Mouse (Mus musculus): ENCODE measurements around the gene Chchd5.

DNA sequence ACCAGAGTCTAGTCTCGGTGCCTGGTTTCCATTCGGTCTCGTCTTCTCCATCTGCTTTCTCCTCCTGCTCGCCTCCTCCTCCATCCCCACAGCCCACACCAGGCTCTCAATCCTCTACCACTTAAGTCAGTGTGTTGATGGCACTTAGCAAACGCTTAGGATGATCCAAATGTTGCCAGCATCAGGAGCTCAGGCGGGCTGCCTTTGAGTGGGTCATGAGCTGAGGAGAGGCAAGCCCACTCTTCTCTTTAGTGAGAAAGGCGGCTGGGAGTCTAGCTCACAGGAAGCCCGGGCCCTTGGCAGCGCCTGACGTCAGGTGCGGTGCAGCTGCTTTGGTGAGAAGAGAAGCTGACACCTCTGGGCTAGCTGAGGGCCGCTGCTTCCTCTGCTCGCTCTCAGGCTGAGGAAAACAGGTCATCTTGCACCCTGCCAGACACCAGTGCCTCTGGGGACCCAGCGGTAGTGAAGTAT is 54.1 kb downstream of the Chchd5 start:
- TF ChIP-seq CTCF (IDR thresholded peaks at IDR 0.05; ENCODE audit: insufficient read depth, low read length) (no peak), POLR2A (IDR thresholded peaks at IDR 0.05; ENCODE audit: borderline replicate concordance, extremely low read depth, low read depth, low read length) (no peak)

Data from lung, adult 2 months (tissue).